Mouse (Mus musculus) left cerebral cortex, adult 11 months (tissue): Measurements from ENCODE around the gene Guk1.
"Not testable (repeated sequence)": the region's sequence is repeated elsewhere in the genome, so short reads cannot be mapped to it uniquely, and the experiment has no call there.

Experiments
- DNase-seq: peaks from one replicate; pipeline ENCODE4 v3.0.0; 2022; ENCODE audit warnings: low spot score

Guk1 gene

GRCm38 (mm10) chr11:59192059-59192386 lies at the start of gene Guk1:
Gene Guk1 (minus strand): TSS chr11:59192212.
- DNase-seq, result no peak

GRCm38 (mm10) chr11:59239796-59240195 lies 47.8 kb upstream of the Guk1 start:
- DNase-seq, result no peak

DNA sequence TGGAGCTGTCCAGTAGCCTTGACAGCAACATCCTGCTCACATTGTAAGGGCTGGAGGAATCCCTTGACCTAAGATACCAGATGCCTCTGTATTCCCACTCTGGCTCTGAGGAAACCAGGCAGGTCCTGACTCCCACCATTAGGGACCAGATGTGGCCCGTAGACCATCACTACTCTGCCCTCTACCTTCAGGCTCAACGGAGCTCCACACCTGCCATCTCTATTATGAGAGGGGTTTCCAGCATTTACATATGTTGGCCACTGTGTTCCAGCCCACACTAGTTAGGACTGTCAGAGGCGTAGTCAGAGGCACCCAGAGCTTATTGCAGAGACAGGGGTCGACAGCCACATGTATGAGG lies 47.4 kb upstream of the Guk1 start:
- DNase-seq, result no peak

DNA sequence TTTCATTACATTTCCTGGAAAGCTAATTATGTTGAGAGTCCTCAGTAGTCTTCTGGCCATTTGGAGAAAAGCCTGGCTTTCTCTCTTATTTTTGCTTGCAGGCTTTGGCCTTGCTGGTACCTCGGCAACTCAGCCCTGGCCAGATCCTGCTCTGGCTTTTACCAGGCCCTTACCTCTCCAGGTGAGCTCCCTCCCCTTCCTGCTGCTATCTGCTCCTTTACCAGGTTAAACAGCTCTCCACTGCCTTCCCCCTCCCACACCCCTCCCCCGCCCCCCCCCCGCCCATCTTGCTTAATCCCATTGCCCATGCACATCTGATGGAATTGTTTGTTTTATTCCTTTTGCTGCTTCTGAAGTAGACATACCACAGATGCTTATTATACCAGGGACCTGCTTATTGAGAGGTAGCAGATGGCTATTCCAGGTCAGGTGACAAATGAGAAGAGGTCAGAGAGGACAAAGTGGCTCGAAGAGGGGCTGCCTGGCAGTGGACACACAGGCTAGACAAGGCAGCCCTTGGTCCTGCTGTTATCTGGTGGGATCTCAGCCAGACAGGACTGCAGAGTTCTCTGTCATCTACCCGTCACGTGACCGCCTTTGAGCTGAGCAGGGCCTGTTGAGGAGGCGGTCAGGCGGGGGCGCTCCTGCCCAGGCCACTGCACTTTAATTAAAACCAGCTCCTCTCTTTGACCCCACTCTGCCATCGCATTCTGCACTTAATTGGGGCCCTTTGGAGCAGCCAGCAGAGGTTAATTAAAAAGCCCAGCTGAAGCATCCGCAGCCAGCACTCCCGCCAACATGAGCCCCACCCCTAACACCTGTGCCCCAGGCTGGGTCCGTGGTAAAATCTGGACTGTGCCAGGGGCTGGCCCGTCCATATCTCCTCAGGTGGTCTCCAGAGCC lies 46.8 kb upstream of the Guk1 start:
- peak; percentile 55 for DNase-seq

DNA sequence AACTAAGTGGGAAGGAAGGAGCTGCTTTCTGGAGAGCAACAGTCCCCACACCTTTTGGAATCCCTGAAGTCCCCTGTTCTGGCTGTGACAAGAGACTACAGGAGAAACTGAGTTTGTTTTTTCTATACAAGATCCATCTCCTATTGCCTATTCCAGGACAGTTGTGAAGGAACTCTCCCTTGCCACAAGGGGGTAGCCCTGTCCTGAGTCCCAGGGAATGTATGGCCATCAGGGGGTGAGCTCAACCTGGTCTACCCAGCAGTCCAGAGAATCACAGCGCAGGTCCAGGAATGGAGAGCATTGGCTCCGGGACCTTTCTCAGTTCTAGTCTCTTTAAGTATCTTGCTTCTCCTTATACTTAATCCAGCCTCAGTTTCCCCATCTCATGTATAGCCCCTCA lies 40.8 kb upstream of the Guk1 start:
- DNase-seq, result no peak

DNA sequence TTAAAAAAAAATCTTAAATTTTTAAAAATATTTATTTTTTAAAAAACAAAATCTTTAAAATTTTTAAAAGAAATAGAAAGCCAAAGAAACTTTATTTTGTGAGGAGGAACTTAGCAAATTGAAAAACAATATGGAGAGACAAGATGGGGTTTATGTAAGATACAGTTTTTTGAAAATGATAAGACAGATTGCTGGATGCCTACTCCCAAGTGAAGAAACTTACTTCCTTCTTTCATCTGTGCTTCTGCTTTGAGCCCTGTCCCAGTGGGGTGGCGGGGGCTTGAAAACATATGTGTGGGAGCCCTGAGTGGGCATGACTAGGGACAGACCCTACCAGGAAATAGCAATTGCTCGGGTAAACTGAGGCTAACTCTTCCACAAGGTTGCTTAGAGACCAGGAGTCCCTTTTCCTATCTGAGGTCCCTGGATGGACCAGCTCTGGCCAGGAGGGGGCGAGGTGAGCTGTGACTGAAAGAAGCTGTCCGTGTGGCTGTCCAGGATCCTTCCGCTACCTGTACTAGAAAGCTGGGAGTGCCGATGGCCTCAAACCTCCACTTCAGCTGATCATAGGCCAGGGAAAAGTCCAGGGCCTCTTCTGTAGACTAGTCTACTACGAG lies 38.2 kb upstream of the Guk1 start:
- no peak for DNase-seq

GRCm38 (mm10) chr11:59228122-59228953 lies 36.3 kb upstream of the Guk1 start, which contains the start of gene Arf1:
Gene Arf1 (minus strand): TSS chr11:59228270.
- peak; percentile 94 for DNase-seq

DNA sequence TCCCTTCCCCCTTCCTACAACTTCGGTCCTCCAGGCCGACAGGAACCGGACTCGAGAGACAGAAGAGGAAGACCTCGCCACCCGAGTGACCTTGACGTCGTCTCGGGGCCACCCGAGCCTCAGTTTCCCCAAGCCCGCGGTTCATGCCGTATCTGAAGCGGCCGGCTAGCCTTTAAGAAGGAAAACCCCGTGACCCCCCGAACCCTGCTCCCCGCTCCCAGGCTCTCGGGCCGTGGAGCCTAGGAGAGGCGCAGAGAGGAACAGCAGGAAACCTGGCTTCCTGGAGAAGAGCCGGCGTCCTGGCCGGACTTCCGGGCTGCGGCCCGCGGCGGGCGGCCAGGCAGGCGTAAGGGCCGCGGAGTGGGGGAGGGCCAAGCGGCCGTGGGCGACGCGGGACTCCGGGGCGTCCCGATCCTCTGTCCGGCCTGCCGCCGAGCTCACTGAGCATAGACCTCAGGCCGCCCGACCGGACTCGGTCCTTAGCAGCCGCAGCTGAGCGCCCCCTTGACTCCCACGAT lies 35.7 kb upstream of the Guk1 start:
- no peak for DNase-seq

DNA sequence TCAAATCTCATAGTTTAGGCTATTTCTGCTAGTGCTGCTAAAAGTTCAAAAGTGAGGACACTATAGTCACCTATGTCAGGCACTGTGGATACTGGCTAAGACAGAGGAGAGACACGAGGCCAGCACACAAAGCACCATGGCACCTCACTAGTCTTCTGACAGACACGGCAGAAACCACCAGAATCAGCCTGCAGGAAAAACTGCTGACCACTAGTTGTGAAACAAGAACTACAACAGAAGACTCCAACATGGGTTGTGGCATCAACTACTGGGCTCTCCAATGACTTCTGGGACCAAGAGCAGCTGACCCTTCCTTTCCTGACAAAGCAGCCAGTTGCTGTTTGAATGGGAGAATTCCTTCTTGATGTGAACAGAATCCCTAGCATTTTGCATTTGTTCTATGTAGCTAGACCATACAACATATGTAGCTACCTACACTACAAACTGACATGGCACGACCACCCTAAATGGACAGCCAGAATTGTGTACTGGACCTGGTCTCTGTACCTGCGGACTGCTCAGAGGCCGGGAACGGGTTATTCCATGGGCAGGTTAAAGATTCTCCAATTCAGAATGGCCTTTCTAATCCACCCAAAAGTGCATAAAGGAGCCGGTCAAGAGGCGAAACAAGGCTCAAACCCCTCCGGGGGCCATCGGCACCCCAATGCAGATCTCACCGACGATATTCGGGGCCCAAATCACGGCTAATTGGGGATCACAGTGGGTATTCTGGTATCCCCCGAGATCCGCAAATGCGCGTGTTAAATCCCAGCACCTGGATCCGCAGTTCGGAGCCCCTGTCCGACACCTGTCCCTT lies 35.0 kb upstream of the Guk1 start:
- no peak for DNase-seq

DNA sequence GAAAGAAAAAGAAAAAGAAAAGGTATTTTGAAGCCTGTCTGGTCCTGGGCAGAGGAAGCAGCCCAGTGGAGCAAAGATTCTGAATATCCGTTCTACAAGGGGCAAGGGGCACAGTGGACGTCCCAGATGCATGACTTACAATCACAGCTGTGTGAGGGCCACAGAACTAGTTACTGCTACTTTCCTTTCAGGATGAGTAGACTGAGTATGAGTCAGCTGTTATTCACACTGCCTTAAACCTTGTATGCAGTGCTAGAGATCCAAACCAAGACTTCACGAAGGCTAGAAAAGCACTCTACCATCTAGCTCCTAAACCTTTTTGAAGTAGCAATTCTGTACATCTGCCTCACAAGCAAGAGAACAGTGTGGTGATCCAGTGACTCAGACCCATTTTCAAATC lies 34.2 kb upstream of the Guk1 start:
- DNase-seq, result no peak

DNA sequence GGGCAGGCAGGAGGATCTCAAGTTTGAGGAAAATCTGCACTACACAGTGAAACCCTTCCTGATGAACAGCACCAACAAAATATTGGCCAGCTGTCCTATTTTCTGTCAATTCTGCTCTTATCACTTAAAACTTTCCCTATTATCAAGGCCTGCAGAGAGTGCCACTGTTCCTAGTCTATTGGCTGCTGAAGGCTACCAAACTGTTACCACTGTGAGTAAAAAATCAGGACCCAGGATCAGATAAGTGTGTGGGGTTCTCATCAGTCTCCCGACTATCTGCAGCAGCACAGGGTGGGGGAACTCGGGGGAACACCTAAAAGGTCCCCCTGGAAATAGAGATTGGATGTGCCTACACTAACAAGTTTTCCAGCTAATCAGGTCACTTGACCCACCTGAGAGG lies 33.2 kb upstream of the Guk1 start:
- DNase-seq, result no peak

DNA sequence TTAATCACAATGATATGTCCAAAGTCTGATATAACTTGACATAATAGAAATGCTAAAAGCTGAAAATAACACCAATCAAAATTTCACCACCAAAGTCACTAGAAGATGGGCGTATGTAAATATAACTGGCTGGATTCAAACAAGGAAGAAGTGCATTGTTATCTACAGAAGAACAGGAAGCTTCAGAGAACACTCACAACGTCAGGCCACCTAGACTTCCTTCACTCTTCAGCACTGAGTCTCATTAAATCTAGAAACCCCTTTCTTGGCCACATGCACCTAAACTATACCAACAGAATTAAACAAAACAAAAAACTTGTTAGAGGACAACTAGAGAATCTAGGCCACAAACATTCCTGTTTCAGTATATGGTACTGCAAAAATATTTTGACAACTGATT lies 32.5 kb upstream of the Guk1 start:
- DNase-seq, result no peak

DNA sequence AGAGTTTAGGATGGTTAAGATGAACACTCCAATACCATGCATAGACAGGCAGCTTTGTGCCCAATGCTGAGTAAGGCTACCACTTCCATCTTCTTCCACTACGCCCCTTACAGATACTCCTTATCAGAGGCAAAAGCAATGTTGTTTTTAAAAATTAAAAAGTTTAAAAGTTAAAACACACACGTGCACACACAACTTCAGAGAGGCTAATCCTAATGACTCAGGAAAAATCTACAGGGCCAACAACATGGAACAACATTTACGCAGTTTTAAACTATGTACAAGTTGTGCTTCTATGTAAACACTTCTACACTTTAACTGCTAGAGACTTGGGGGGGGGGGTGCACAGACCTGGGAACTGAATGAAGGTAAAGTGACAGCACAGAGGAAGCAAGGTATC lies 32.0 kb upstream of the Guk1 start:
- no peak for DNase-seq

- no peak for DNase-seq
These were observed 30.3 kb upstream of the Guk1 start for GRCm38 (mm10) chr11:59222306-59222705.

GRCm38 (mm10) chr11:59221604-59222003 lies 29.6 kb upstream of the Guk1 start:
- DNase-seq, result no peak

- DNase-seq, result no peak
These were observed 27.1 kb upstream of the Guk1 start for GRCm38 (mm10) chr11:59219064-59219463.

DNA sequence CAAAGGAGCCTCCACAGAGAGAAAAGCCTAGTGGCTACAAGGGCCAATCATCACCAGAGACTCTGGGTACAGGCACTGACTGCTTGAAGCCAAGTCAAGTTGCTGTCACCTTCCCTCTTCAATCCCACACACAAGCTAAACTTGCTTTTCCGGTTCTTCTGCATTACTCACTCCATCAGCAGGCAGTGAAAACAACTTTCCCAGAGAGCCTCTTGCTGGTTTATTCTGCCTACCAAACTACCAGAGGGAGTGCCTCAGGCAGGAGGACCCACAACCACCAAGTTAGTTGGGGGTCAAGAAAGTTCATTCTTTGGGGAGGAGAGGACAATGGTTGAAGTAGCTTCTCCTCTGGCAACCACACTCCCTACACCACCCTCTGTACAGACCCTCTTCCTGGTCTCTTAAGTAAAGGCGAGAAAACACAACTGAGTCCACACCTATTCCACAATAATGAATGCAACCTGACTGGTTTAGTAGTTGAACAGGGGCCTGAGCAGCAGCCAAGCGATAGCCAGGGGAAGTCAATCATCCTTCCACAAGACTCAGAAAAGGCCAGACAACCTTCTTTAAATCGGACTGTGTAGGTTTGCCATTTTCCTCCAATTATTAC lies 26.5 kb upstream of the Guk1 start:
- no peak for DNase-seq

- no peak for DNase-seq
These were observed 24.9 kb upstream of the Guk1 start for GRCm38 (mm10) chr11:59216955-59217354.

DNA sequence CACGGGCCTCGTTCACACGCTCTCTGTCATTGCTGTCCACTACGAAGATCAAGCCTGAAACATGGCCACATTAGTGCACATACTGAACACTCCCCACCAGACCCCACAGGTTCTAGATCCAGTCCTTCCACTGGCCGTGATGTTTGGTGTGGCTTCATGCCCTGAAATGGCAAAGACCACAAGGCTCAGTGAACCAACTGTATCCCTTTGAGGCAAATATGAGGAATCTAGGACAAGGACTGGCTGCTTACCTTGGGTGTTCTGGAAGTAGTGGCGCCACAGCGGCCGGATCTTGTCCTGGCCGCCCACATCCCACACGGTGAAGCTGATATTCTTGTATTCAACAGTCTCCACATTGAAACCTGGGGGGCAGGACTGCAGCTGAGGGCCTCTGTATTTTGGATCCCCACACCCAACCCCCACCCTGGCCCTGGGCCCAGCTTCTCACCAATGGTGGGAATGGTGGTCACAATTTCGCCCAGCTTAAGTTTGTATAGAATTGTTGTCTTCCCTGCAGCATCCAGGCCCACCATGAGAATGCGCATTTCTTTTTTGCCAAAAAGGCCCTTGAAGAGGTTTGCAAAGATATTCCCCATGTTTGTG lies 21.0 kb upstream of the Guk1 start:
- no peak for DNase-seq

- not testable (repeated sequence) for DNase-seq
These were observed 20.3 kb upstream of the Guk1 start for GRCm38 (mm10) chr11:59212320-59212719.

GRCm38 (mm10) chr11:59211561-59211960 lies 19.5 kb upstream of the Guk1 start:
- DNase-seq, result not testable (repeated sequence)
